Mouse (Mus musculus) forebrain, embryonic 10.5 days (tissue): ENCODE data around the gene Klf12. TPM values are rescaled to one million over a fixed set of nuclear protein-coding genes. Genes with fewer than 3 reads are reported as not detected.

ENCODE experiments used
- DNase-seq: peaks from one replicate; pipeline ENCODE4 v3.0.0-alpha.2; 2017; ENCODE audit warnings: low spot score; ENCODE audit errors: extremely low spot score
- H3K27ac ChIP-seq: fragments of 300-500 bp; sonication (generic); 2 replicates; pipeline ENCODE4 v1.5.1; 2016; ENCODE audit warnings: mild to moderate bottlenecking
- H3K27me3 ChIP-seq: fragments of 300-500 bp; sonication (generic); 2 replicates; pipeline ENCODE4 v1.6.1; 2016; ENCODE audit warnings: mild to moderate bottlenecking; ENCODE audit not compliant: poor library complexity, severe bottlenecking
- H3K36me3 ChIP-seq: fragments of 300-500 bp; sonication (generic); replicated peaks from 2 replicates; pipeline ENCODE4 v1.6.1; 2016; ENCODE audit warnings: mild to moderate bottlenecking, moderate library complexity
- H3K4me1 ChIP-seq: fragments of 300-500 bp; sonication (generic); 2 replicates; pipeline ENCODE4 v1.6.1; 2016
- H3K4me3 ChIP-seq: fragments of 300-500 bp; sonication (generic); 2 replicates; pipeline ENCODE4 v1.5.1; 2016; ENCODE audit warnings: mild to moderate bottlenecking, moderate library complexity
- H3K9me3 ChIP-seq: fragments of 300-500 bp; sonication (generic); 2 replicates; pipeline ENCODE4 v1.6.1; 2016; ENCODE audit warnings: mild to moderate bottlenecking, moderate library complexity
- WGBS: fragments of 180-500 bp; shearing (Covaris S2); methylation state at CpG from one replicate; pipeline ENCODE4 v1.1.7; 2016; 5-methylcytosine and 5-hydroxymethylcytosine counted together
- polyA plus RNA-seq: library from polyadenylated mRNA; unstranded; fragments of >200 nt; fragmentation: Nextera tagmentation; extraction: Ambion mirVana; gene quantifications from 2 replicates; pipeline ENCODE4 v1.2.1, GENCODE M21; 2016

Klf12 gene
- polyA plus RNA-seq, 1 experiment from 2014 or later, result 16.5 TPM

DNA sequence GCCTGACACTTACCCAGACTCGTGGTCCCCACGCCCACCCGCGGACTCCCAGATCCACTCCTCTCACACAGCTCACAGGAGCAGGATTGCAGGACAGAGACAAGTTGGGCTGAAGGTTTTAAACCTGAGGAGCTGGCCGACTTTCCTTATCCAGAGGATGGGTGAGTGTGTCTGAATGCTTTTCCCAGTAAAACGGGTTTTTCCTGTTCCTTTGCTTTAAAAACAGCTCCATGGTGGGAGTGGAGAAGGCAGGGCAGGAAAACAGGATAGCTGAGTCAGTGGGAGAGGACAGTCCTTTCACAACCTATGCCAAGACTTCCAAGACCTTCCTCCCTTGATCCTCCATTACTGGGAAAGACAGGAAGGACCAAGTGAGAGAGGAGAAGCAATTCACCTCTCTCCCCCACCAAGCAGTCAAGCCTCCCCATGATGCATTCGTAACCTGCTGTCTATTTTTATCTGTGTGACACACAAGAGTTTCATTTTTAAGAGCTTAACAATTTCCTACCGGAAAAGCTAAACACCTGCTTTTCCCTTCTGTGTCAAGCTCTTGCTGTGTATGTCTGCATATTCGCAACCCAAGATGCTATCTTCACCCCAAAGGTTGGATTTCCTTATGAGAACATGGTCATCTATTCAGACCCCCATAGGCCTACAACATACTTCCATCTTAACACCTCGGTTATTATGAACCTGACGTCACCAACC is 94.8 kb downstream of the Klf12 start:
- H3K4me1 ChIP-seq, result peaks cover 10% of the 10 kb centered on the region
- no peaks in the 10 kb centered on the region for H3K27me3 ChIP-seq
- no peak for DNase-seq
- no peak overlapping the region for H3K4me3 ChIP-seq
- no peaks in the 10 kb centered on the region for H3K9me3 ChIP-seq
- no peaks in the 10 kb centered on the region for H3K36me3 ChIP-seq
- H3K27ac ChIP-seq, result no peak overlapping the region
- 81% methylated on average over 11 of the region's 11 CpGs for WGBS

DNA sequence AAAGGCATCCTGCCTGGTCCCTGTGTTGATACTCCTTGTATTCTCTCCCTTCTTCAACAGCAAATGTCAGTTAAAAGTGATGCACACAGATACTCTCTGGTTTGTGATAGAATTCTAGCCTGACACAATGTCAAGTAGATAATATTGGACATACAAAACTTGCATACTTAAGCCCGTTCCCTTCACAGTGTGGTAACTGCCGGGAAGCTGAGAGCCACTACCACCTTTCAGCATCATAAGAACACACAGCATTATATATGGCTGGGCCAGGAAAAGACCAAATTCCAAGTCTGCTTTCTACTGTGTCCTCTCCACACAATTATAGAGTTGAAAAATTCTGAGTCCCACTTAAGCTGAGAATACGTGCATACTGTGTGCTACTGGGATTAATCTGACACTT is 97.1 kb downstream of the Klf12 start:
- H3K9me3 ChIP-seq, result no peaks in the 10 kb centered on the region
- H3K4me1 ChIP-seq, result peaks cover 10% of the 10 kb centered on the region
- no peak for DNase-seq
- H3K27ac ChIP-seq, result no peak overlapping the region
- H3K4me3 ChIP-seq, result no peak overlapping the region
- no peaks in the 10 kb centered on the region for H3K36me3 ChIP-seq
- H3K27me3 ChIP-seq, result no peaks in the 10 kb centered on the region
- 74% methylated on average over 3 of the region's 3 CpGs for WGBS

DNA sequence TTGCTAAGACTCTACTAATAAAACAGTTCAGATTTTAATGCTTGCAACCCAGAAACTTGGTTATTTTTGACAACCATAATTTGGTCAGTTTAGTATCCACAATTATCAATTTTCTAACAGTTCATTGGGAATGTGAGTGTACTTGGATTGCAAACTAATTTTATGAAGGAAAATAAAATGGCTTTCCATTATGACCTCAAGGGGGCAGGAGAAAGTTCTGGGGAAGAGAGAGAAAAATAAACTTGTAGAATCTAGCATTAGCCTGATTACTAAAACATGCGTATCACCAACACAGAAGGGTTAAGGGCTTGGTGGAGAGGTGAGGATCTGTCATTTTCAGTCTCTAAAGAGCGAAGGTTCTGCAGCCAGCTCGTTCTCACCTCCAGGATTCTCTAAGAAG is 106.7 kb downstream of the Klf12 start:
- no peak for DNase-seq
- 81% methylated on average over 3 of the region's 3 CpGs for WGBS
- H3K27ac ChIP-seq, result no peak overlapping the region
- no peaks in the 10 kb centered on the region for H3K36me3 ChIP-seq
- 0 out of 2 replicates have a peak, but pooled peaks cover 4% of the 10 kb centered on the region for H3K4me1 ChIP-seq
- H3K27me3 ChIP-seq, result no peaks in the 10 kb centered on the region
- no peak overlapping the region for H3K4me3 ChIP-seq
- no peaks in the 10 kb centered on the region for H3K9me3 ChIP-seq

DNA sequence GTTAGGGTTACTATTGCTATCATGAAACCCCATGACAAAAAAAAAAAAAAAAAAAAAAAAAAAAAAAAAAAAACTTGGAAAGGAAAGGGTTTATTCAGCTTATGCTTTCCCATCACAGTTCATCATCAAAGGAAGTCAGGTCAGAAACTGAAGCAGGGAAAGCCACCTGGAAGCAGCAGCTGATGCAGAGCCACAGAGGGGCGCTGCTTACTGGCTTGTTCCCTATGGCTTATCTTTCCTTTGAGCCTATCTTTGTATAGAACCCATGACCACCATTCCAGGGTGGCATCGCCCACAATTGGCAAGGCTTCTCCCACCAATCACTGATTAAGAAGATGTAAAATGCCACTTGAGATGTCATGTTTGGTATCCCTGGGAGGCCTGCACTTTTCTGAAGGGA is 119.4 kb downstream of the Klf12 start:
- Histone ChIP-seq H3K4me1 (no peaks in the 10 kb centered on the region), H3K27ac (no peak overlapping the region), H3K27me3 (no peaks in the 10 kb centered on the region), H3K4me3 (no peak overlapping the region), H3K36me3 (no peaks in the 10 kb centered on the region), H3K9me3 (no peaks in the 10 kb centered on the region)
- no peak for DNase-seq
- 84% methylated on average over 2 of the region's 2 CpGs for WGBS

DNA sequence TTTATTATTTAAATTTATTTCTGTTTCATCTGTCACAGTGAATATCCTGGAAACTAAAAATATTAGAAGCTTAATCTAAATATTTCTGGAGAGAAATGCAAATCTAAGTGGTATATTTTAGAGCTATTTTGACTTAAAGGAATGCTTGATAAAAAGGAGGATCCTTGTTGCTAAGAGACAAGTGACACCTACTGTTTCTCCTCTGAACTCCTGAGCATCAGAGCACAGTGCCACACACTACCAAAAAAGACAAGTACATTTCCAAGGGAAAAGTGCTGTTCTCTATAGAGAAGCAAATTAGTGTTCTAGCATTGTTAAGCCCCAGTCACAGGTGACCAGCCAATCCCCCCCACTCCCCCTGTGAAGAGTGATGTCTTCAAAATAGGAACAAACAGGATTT is 127.8 kb downstream of the Klf12 start:
- DNase-seq, result no peak
- no peak overlapping the region for H3K4me3 ChIP-seq
- no peaks in the 10 kb centered on the region for H3K4me1 ChIP-seq
- no peak overlapping the region for H3K27ac ChIP-seq
- no peaks in the 10 kb centered on the region for H3K27me3 ChIP-seq
- H3K36me3 ChIP-seq, result no peaks in the 10 kb centered on the region
- H3K9me3 ChIP-seq, result no peaks in the 10 kb centered on the region

DNA sequence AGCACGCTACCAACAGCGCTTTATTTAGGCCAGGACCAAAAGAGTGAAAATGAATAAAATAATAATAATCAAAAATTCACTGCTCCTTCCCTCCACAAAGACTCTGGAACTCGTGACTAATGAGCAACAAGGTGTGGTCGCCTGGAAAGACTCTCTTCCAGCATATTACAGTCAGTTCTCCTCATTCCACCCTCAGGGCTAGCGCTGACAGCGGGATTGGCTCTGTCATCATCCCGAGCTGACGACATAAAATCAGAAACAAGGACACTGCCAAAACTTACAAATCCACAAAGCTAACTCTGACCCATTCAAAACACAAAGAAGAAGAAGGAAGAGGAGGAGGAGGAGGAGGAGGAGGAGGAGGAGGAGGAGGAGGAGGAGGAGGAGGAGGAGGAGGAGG is 136.8 kb downstream of the Klf12 start:
- DNase-seq, result no peak
- no peak overlapping the region for H3K27ac ChIP-seq
- no peaks in the 10 kb centered on the region for H3K4me1 ChIP-seq
- WGBS, result 94% methylated on average over 8 of the region's 8 CpGs
- no peaks in the 10 kb centered on the region for H3K27me3 ChIP-seq
- no peak overlapping the region for H3K4me3 ChIP-seq
- H3K36me3 ChIP-seq, result peaks cover 17% of the 10 kb centered on the region
- H3K9me3 ChIP-seq, result no peaks in the 10 kb centered on the region; the same call in 1 of the 2 replicates

DNA sequence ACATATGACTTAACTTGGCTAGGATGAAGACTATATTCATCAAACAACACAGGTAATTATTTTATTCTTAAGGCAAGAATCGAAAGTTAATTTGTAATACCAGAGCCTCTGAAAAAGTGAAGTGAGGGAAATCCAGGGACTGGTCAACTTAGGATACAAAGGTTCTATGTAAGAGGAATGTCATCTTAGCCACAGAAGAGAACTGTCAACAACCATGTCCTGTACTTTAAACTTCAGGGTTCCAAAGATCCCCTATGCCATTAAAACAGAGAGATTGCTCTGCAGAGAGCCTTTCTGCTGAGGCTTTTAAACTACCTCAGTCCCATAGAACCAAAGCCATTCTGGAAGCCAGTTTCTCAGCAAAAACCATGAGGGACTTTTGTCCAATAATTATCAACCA is 144.1 kb downstream of the Klf12 start:
- no peak for DNase-seq
- Histone ChIP-seq H3K27me3 (no peaks in the 10 kb centered on the region), H3K4me1 (no peaks in the 10 kb centered on the region), H3K9me3 (no peaks in the 10 kb centered on the region), H3K36me3 (peaks cover 11% of the 10 kb centered on the region), H3K27ac (no peak overlapping the region), H3K4me3 (no peak overlapping the region)
- WGBS, result 88% methylated on average over 1 of the region's 1 CpGs

DNA sequence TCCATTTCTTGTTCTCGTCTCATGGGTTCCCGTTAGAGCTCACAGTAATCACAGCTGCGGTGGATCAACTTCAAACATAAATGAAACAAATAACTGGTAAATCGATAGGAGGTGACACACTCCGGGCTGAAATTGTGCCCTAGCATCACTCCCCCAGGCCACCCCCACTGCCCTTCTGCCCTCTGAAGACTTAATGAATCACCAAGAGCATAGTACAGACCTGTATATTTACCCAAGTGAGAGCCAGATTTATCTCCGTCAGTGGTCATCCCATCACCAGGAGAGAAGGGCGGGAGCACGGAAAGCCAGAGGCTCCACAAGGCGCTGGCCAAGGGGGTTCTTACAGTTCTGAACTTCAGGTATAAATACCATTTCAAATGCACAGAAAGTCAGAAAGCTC is 150.2 kb downstream of the Klf12 start:
- no peaks in the 10 kb centered on the region for H3K36me3 ChIP-seq
- no peak for DNase-seq
- WGBS, result 90% methylated on average over 9 of the region's 9 CpGs
- no peak overlapping the region for H3K27ac ChIP-seq
- no peaks in the 10 kb centered on the region for H3K27me3 ChIP-seq
- no peaks in the 10 kb centered on the region for H3K4me1 ChIP-seq
- no peaks in the 10 kb centered on the region for H3K9me3 ChIP-seq
- H3K4me3 ChIP-seq, result no peak overlapping the region

DNA sequence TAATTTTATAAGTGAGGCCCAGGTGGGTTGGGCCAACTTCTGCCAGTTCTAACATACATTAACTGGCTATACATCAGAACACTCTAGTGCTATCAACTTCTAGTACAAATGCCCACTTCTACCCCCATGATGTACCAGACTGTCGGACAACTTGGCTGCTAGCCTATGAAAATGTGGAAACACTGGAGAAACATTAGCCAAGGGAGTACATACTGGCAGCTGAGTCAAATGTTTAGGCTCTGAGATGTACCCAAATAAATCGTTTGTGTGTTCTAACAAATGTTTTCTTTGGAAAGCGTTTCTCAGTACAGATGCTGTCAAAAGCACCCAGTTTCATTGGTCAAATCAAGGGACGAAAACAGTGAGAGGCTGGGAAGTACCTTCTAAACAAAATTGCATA is 152.0 kb downstream of the Klf12 start:
- WGBS, result 91% methylated on average over 4 of the region's 4 CpGs
- no peak overlapping the region for H3K27ac ChIP-seq
- H3K4me3 ChIP-seq, result no peak overlapping the region
- DNase-seq, result no peak
- no peaks in the 10 kb centered on the region for H3K27me3 ChIP-seq
- no peaks in the 10 kb centered on the region for H3K36me3 ChIP-seq
- no peaks in the 10 kb centered on the region for H3K4me1 ChIP-seq
- H3K9me3 ChIP-seq, result no peaks in the 10 kb centered on the region

DNA sequence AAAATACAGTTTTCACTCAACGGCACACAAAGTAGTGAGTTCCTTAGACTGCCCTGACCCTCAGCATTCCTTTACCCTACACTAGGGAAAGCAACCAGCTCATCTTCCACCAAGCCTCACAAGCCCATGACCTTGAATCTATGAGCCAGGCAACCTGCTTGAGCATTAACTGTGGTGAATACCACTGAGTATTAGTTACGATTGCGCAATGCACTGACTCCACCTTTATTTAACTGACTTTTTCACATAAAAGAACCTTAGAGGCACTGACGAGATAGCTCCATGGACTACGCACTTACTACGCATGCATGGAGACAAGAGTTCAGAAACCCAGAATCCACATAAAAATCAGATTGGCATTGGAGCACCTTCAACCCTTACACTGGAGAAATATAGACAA is 158.4 kb downstream of the Klf12 start:
- WGBS, result 76% methylated on average over 6 of the region's 6 CpGs

DNA sequence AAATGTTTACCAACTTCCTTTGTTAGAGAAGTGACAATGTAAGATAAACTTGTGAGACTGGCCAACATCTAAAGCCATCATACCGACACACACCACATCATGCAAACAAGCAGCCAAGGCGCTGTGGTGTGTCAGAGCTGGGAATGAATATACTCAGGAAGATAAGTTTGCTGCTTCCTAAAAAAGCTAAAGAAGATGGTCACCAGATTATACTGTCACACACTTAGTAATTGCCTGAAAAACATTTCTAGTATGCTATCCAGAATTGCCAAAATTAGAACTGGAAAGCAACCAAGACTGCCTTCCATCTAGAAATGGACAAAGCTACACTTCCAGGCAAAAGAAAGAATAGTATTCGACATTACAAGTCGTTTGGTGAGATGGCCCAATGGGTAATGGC is 163.4 kb downstream of the Klf12 start:
- Histone ChIP-seq H3K4me1 (peaks cover 5% of the 10 kb centered on the region), H3K9me3 (no peaks in the 10 kb centered on the region), H3K4me3 (no peak overlapping the region), H3K27ac (no peak overlapping the region), H3K36me3 (no peaks in the 10 kb centered on the region), H3K27me3 (no peaks in the 10 kb centered on the region)
- WGBS, result 96% methylated on average over 4 of the region's 4 CpGs
- DNase-seq, result no peak

More for the DNA sequence above, 158.4 kb downstream of the Klf12 start:
- no peaks in the 10 kb centered on the region for H3K27me3 ChIP-seq
- H3K4me3 ChIP-seq, result no peak overlapping the region
- no peak for DNase-seq
- peaks cover 9% of the 10 kb centered on the region for H3K4me1 ChIP-seq
- H3K27ac ChIP-seq, result no peak overlapping the region
- no peaks in the 10 kb centered on the region for H3K9me3 ChIP-seq
- no peaks in the 10 kb centered on the region for H3K36me3 ChIP-seq

DNA sequence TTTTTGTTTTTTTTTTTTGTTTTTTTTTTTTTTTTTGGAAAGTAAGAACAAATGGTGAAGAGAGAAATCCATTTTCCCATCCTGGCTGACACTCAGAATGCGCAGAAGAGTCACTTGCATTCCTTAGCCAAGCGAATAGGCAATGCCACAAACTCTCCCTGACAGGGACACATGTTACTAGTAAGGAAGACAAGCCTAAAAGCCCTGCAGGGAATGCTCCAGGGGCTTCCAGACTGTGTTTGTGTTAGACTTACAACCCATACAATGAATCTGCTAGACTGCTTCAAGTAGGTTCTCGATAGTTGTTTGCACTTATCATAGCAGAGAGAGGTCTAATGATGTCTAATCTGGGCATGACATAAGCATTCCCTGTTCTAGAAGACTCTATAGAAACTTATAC is 164.6 kb downstream of the Klf12 start:
- Histone ChIP-seq H3K4me3 (no peak overlapping the region), H3K9me3 (no peaks in the 10 kb centered on the region), H3K4me1 (no peaks in the 10 kb centered on the region), H3K27ac (no peak overlapping the region), H3K27me3 (no peaks in the 10 kb centered on the region), H3K36me3 (no peaks in the 10 kb centered on the region)
- no peak for DNase-seq
- 83% methylated on average over 3 of the region's 3 CpGs for WGBS

DNA sequence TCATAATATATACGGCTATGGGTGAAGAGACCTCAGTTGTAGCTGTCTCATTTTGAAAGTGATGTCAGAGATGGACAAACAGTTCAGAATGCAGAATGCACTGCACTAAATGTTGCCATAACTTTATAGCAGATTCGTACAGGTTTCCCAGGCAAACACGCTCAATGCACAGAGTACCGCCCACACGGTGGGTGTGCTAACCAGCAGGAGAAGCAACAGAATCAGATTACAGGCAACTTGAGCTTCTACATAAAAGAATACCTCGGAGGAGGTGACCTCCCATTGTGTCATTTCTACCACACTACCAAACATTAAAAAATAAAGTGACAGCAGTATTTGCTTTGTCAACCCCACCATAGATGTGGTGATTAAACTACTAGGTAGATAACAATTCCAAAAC is 171.1 kb downstream of the Klf12 start:
- WGBS, result 40% methylated on average over 6 of the region's 6 CpGs

DNA sequence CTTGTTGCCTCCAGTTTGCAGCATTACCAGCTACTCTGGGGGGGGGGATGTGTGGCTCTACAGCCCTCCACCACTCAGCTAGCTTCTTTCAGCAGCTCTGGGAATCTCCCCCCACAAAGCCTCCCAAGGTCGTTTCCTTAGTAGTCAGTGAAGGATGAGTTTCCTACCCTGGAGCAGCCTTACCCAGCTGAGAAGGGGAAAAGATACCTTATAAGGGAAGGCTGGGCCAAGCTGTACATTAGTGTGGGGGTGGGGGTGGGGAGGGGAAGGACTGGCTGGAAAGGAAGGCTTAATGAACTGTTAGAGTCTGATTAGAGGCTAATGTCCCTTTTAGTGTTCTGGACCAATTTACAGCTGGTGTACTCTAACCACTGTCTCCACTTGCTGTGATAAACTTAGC is 172.7 kb downstream of the Klf12 start:
- 24% methylated on average over 1 of the region's 1 CpGs for WGBS

More for the DNA sequence above, 171.1 kb downstream of the Klf12 start:
- no peak overlapping the region for H3K27ac ChIP-seq
- H3K4me1 ChIP-seq, result peaks cover 39% of the 10 kb centered on the region
- H3K9me3 ChIP-seq, result no peaks in the 10 kb centered on the region
- no peak overlapping the region for H3K4me3 ChIP-seq
- H3K27me3 ChIP-seq, result no peaks in the 10 kb centered on the region; the same call in 1 of the 2 replicates
- DNase-seq, result no peak
- H3K36me3 ChIP-seq, result peaks cover 3% of the 10 kb centered on the region; the same call in 1 of the 2 replicates

More for the DNA sequence above, 172.7 kb downstream of the Klf12 start:
- H3K36me3 ChIP-seq, result peaks cover 3% of the 10 kb centered on the region; the same call in 1 of the 2 replicates
- H3K27me3 ChIP-seq, result no peaks in the 10 kb centered on the region; the same call in 1 of the 2 replicates
- no peak overlapping the region for H3K4me3 ChIP-seq
- H3K4me1 ChIP-seq, result peaks cover 45% of the 10 kb centered on the region
- no peaks in the 10 kb centered on the region for H3K9me3 ChIP-seq
- H3K27ac ChIP-seq, result no peak overlapping the region
- no peak for DNase-seq
